Mouse (Mus musculus) lung, embryonic 16.5 days (tissue): ENCODE measurements at regions not wholly inside any gene's neighbourhood (a gene's known extent, or its start where the extent isn't known, plus 50 kb on each side); places are given as distances from the start of the nearest gene placed in this dataset.
A peak's percentile ranks its signal among the peaks of the same experiment; 100 is the strongest.

Experiments
- ATAC-seq: fragments of 200-750 bp; cut with Nextera tagmentation; 2 replicates; pipeline ENCODE4 v1.8.0; 2017; ENCODE audit warnings: low read depth, mild to moderate bottlenecking, moderate library complexity
- H3K27ac ChIP-seq: fragments of 300-500 bp; sonication (generic); 2 replicates; pipeline ENCODE4 v1.5.1; 2014; ENCODE audit warnings: mild to moderate bottlenecking, control low read depth, low read length
- H3K27me3 ChIP-seq: fragments of 300-500 bp; sonication (generic); 2 replicates; pipeline ENCODE4 v1.6.1; 2014; ENCODE audit warnings: low read depth, low read length, mixed read lengths; ENCODE audit not compliant: control insufficient read depth, insufficient read depth
- H3K36me3 ChIP-seq: fragments of 300-500 bp; sonication (generic); 2 replicates; pipeline ENCODE4 v1.6.1; 2014; ENCODE audit warnings: low read length; ENCODE audit not compliant: control insufficient read depth, insufficient read depth
- H3K4me1 ChIP-seq: fragments of 300-500 bp; sonication (generic); replicated peaks from 2 replicates; pipeline ENCODE4 v1.6.1; 2014; ENCODE audit warnings: low read length, mixed read lengths; ENCODE audit not compliant: control insufficient read depth, insufficient read depth
- H3K4me2 ChIP-seq: fragments of 300-500 bp; sonication (generic); 2 replicates; pipeline ENCODE4 v1.6.1; 2014; ENCODE audit warnings: low read depth, low read length, control low read depth
- H3K4me3 ChIP-seq: fragments of 300-500 bp; sonication (generic); 2 replicates; pipeline ENCODE4 v1.5.1; 2014; ENCODE audit warnings: mild to moderate bottlenecking, low read length, control low read depth
- H3K9ac ChIP-seq: fragments of 300-500 bp; sonication (generic); 2 replicates; pipeline ENCODE4 v1.6.1; 2014; ENCODE audit warnings: low read length, control low read depth
- H3K9me3 ChIP-seq: fragments of 300-500 bp; sonication (generic); 2 replicates; pipeline ENCODE4 v1.6.1; 2016; ENCODE audit warnings: low read length; ENCODE audit not compliant: control insufficient read depth
- WGBS: fragments of 180-500 bp; shearing (Covaris S2); extraction: QIAGEN DNeasy Blood & Tissue Kit; methylation state at CpG from one replicate; pipeline ENCODE4 v1.1.7; 2014; 5-methylcytosine and 5-hydroxymethylcytosine counted together

GRCm38 (mm10) chr3:144378524-144379225 is 173.7 kb upstream of the Lmo4 start:
- Histone ChIP-seq H3K9me3 (no peaks in the 10 kb centered on the region), H3K4me3 (no peak overlapping the region), H3K9ac (no peak overlapping the region), H3K27me3 (no peaks in the 10 kb centered on the region), H3K4me1 (no peaks in the 10 kb centered on the region; the same call in 1 of the 2 replicates), H3K27ac (no peak overlapping the region), H3K36me3 (no peaks in the 10 kb centered on the region), H3K4me2 (no peak overlapping the region)
- ATAC-seq: no peak
- 87% methylated on average over 8 of the region's 8 CpGs for WGBS

- H3K27me3 ChIP-seq: no peaks in the 10 kb centered on the region
- no peak overlapping the region for H3K9ac ChIP-seq
- no peak overlapping the region for H3K4me2 ChIP-seq
- no peaks in the 10 kb centered on the region for H3K9me3 ChIP-seq
- no peak overlapping the region for H3K4me3 ChIP-seq
- no peak overlapping the region for H3K27ac ChIP-seq
- no peaks in the 10 kb centered on the region; the same call in 1 of the 2 replicates for H3K4me1 ChIP-seq
- no peak for ATAC-seq
- no peaks in the 10 kb centered on the region for H3K36me3 ChIP-seq
- WGBS: 78% methylated on average over 18 of the region's 18 CpGs
Observed at GRCm38 (mm10) chr3:144377626-144378523, 172.9 kb upstream of the Lmo4 start.

- no peak for ATAC-seq
- 77% methylated on average over 15 of the region's 15 CpGs for WGBS
- H3K9ac ChIP-seq: no peak overlapping the region
Observed at GRCm38 (mm10) chr3:144376463-144377402, 171.7 kb upstream of the Lmo4 start.

GRCm38 (mm10) chr3:144375725-144376412 is 170.8 kb upstream of the Lmo4 start:
- H3K4me1 ChIP-seq: no peaks in the 10 kb centered on the region; the same call in 1 of the 2 replicates
- ATAC-seq: no peak
- no peaks in the 10 kb centered on the region for H3K36me3 ChIP-seq
- no peak overlapping the region for H3K9ac ChIP-seq
- 67% methylated on average over 12 of the region's 12 CpGs for WGBS
- H3K27me3 ChIP-seq: no peaks in the 10 kb centered on the region
- no peak overlapping the region for H3K4me2 ChIP-seq
- no peak overlapping the region for H3K4me3 ChIP-seq
- H3K27ac ChIP-seq: no peak overlapping the region
- H3K9me3 ChIP-seq: no peaks in the 10 kb centered on the region

More at GRCm38 (mm10) chr3:144376463-144377402, 171.7 kb upstream of the Lmo4 start:
- no peaks in the 10 kb centered on the region for H3K9me3 ChIP-seq
- no peaks in the 10 kb centered on the region; the same call in 1 of the 2 replicates for H3K4me1 ChIP-seq
- H3K4me3 ChIP-seq: no peak overlapping the region
- no peak overlapping the region for H3K27ac ChIP-seq
- no peak overlapping the region for H3K4me2 ChIP-seq
- H3K27me3 ChIP-seq: no peaks in the 10 kb centered on the region
- no peaks in the 10 kb centered on the region for H3K36me3 ChIP-seq

GRCm38 (mm10) chr3:144368300-144368699 is 163.3 kb upstream of the Lmo4 start:
- WGBS: 65% methylated on average over 4 of the region's 4 CpGs
- H3K9me3 ChIP-seq: no peaks in the 10 kb centered on the region
- no peak overlapping the region for H3K27ac ChIP-seq
- H3K4me2 ChIP-seq: no peak overlapping the region
- H3K36me3 ChIP-seq: no peaks in the 10 kb centered on the region
- ATAC-seq: no peak
- no peaks in the 10 kb centered on the region for H3K27me3 ChIP-seq
- no peaks in the 10 kb centered on the region; the same call in 1 of the 2 replicates for H3K4me1 ChIP-seq
- no peak overlapping the region for H3K9ac ChIP-seq
- no peak overlapping the region for H3K4me3 ChIP-seq

- Histone ChIP-seq H3K4me2 (peak overlapping the region; percentile 47), H3K4me3 (peak overlapping the region; percentile 26), H3K36me3 (no peaks in the 10 kb centered on the region), H3K9ac (no peak overlapping the region), H3K9me3 (no peaks in the 10 kb centered on the region), H3K4me1 (no peaks in the 10 kb centered on the region; the same call in 1 of the 2 replicates), H3K27me3 (no peaks in the 10 kb centered on the region), H3K27ac (no peak overlapping the region)
- no peak for ATAC-seq
- WGBS: 24% methylated on average over 7 of the region's 7 CpGs
Observed at GRCm38 (mm10) chr3:144367766-144368116, 162.7 kb upstream of the Lmo4 start.

- Histone ChIP-seq H3K9ac (no peak overlapping the region), H3K4me2 (peak overlapping the region; percentile 47), H3K27me3 (no peaks in the 10 kb centered on the region), H3K4me3 (peak overlapping the region; percentile 26), H3K36me3 (no peaks in the 10 kb centered on the region), H3K9me3 (no peaks in the 10 kb centered on the region), H3K4me1 (no peaks in the 10 kb centered on the region; the same call in 1 of the 2 replicates), H3K27ac (no peak overlapping the region)
- ATAC-seq: no peak
- 31% methylated on average over 22 of the region's 22 CpGs for WGBS
Observed at GRCm38 (mm10) chr3:144366976-144367765, 162.2 kb upstream of the Lmo4 start.

- no peak overlapping the region for H3K4me3 ChIP-seq
- H3K9me3 ChIP-seq: no peaks in the 10 kb centered on the region
- no peak for ATAC-seq
- no peaks in the 10 kb centered on the region for H3K27me3 ChIP-seq
- H3K36me3 ChIP-seq: no peaks in the 10 kb centered on the region
- H3K4me2 ChIP-seq: no peak overlapping the region
- no peaks in the 10 kb centered on the region; the same call in 1 of the 2 replicates for H3K4me1 ChIP-seq
- no peak overlapping the region for H3K9ac ChIP-seq
- no peak overlapping the region for H3K27ac ChIP-seq
- WGBS: 76% methylated on average over 4 of the region's 4 CpGs
Observed at GRCm38 (mm10) chr3:144365894-144366293, 160.9 kb upstream of the Lmo4 start.
